Mouse (Mus musculus) testis, adult 2 months (tissue): ENCODE data around the gene Gm20765.
"Not testable (repeated sequence)": the region's sequence is repeated elsewhere in the genome, so short reads cannot be mapped to it uniquely, and the experiment has no call there.

Source experiments
- CTCF ChIP-seq: fragments of 200-500 bp; IDR thresholded peaks from 2 replicates; pipeline ENCODE4 v1.5.1; 2012; ENCODE audit warnings: low read depth, mild to moderate bottlenecking, inconsistent platforms, low read length, moderate library complexity; ENCODE audit not compliant: control insufficient read depth, insufficient read depth, insufficient replicate concordance
- POLR2A ChIP-seq: fragments of 200-500 bp; IDR thresholded peaks from 2 replicates; pipeline ENCODE4 v1.6.1; 2012; ENCODE audit warnings: low read depth, mild to moderate bottlenecking, inconsistent platforms, low read length, moderate library complexity; ENCODE audit not compliant: control insufficient read depth

- TF ChIP-seq CTCF, POLR2A: not testable (repeated sequence)
These were observed 17.1 kb upstream of the Gm20765 start, which contains the start of gene Gm21304 for GRCm38 (mm10) chr10:104168215-104168614.
